Mouse (Mus musculus) neutrophil, adult 65 days (primary cell): ENCODE data around the gene Fancg. TPM values are rescaled to one million over a fixed set of nuclear protein-coding genes. Genes with fewer than 3 reads are reported as not detected.

ENCODE experiments used
- total RNA-seq: library from RNA; stranded (reverse); gene quantifications from 2 replicates; pipeline ENCODE4 v1.2.4, GENCODE M21; 2023

Fancg gene
- total RNA-seq = 19.9 and 25.0 TPM in 2 replicates

GRCm38 (mm10) chr4:43010161-43011038 is at the start of gene Fancg:
Fancg (minus strand) TSS chr4:43010506.

GRCm38 (mm10) chr4:43058753-43059654 is 48.7 kb upstream of the Fancg start, which contains the start of gene Unc13b:
Unc13b (plus strand) TSS chr4:43058953.

GRCm38 (mm10) chr4:43045659-43046302 is 35.5 kb upstream of the Fancg start, which contains the start of gene Fam214b:
Fam214b (minus strand) TSS chr4:43046220.

GRCm38 (mm10) chr4:43031237-43031995 is 21.1 kb upstream of the Fancg start, which contains the start of gene Stoml2:
Stoml2 (minus strand) TSS chr4:43031710.

GRCm38 (mm10) chr4:43025084-43025960 is 15.0 kb upstream of the Fancg start, which contains the start of gene Pigo:
Pigo (minus strand) TSS chr4:43025819.

GRCm38 (mm10) chr4:43000141-43000986 is 9.9 kb downstream of the Fancg start, which contains the start of gene Vcp:
Vcp (minus strand) TSS chr4:43000507.

GRCm38 (mm10) chr4:42969304-42969703 is 41.0 kb downstream of the Fancg start, which contains the start of gene 1700022I11Rik:
1700022I11Rik (plus strand) TSS chr4:42969604.

Other genes with a start within 250 kb of the Fancg start
- not detected in 2 replicates for gene Ccl21a, start 236.5 kb downstream of the Fancg start, total RNA-seq
- not detected in 2 replicates for gene Fam205a1, start 156.6 kb downstream of the Fancg start, total RNA-seq
- gene Gm12394, start 153.7 kb downstream of the Fancg start, total RNA-seq = not detected in 2 replicates
- gene Fam205c, start 136.3 kb downstream of the Fancg start, total RNA-seq = not detected in 2 replicates
- gene Phf24, start 93.8 kb downstream of the Fancg start, total RNA-seq = 0.54 TPM in 1 of 2 replicates, not detected in the other
- gene Dnajb5, start 60.7 kb downstream of the Fancg start, total RNA-seq = 3.6 and 4.7 TPM in 2 replicates
- not detected in 2 replicates for gene 1700022I11Rik, start 40.9 kb downstream of the Fancg start, total RNA-seq
- 93.8 and 117 TPM in 2 replicates for gene Vcp, start 10.0 kb downstream of the Fancg start, total RNA-seq
- 9.8 and 24.3 TPM in 2 replicates for gene Pigo, start 15.3 kb upstream of the Fancg start, total RNA-seq
- gene Stoml2, start 21.2 kb upstream of the Fancg start, total RNA-seq = 37.9 and 43.3 TPM in 2 replicates
- gene Fam214b, start 35.7 kb upstream of the Fancg start, total RNA-seq = 51.8 and 66.6 TPM in 2 replicates
- gene Unc13b, start 48.4 kb upstream of the Fancg start, total RNA-seq = 0.06 and 0.48 TPM in 2 replicates